Mouse (Mus musculus): Measurements from ENCODE around the gene Xkr7. TPM values are rescaled to one million over a fixed set of nuclear protein-coding genes. Genes with fewer than 3 reads are reported as not detected.
A peak's percentile ranks its signal among the peaks of the same experiment; 100 is the strongest.

The Xkr7 gene
- total and polyA plus RNA-seq, 2 experiments, result not detected

- H3K27ac ChIP-seq (replicated peaks; ENCODE audit: insufficient read depth, low read depth, low read length), result no peak overlapping the region
- H3K4me3 ChIP-seq (ENCODE audit: insufficient read depth, low read depth, low read length), result peak overlapping the region; percentile 28; the same call in 1 of the 2 replicates
- TF ChIP-seq CTCF (IDR thresholded peaks at IDR 0.05; ENCODE audit: low read depth, low read length), result no peak
- TF ChIP-seq POLR2A (IDR thresholded peaks at IDR 0.05; ENCODE audit: extremely low read depth, insufficient read depth, low read length), result no peak
- H3K9ac ChIP-seq (ENCODE audit: low read depth, low read length), result peak overlapping the region; percentile 61
- no peaks in the 10 kb centered on the region for H3K36me3 ChIP-seq (ENCODE audit: control insufficient read depth, insufficient read depth, low read length)
- 43% methylated on average over 67 of the region's 67 CpGs for whole genome bisulfite sequencing
- DNase-seq (ENCODE audit: extremely low read depth, low read depth, low spot score), result no peak
- peaks cover 8% of the 10 kb centered on the region for H3K4me1 ChIP-seq (ENCODE audit: control insufficient read depth, insufficient read depth, low read length)
- no peaks in the 10 kb centered on the region for H3K79me2 ChIP-seq (ENCODE audit: control insufficient read depth, insufficient read depth, low read length)
- H3K27me3 ChIP-seq (ENCODE audit: control insufficient read depth, insufficient read depth, low read length), result no peaks in the 10 kb centered on the region
These were observed 40.0 kb downstream of the Xkr7 start for GRCm38 (mm10) chr2:153071491-153072184.

GRCm38 (mm10) chr2:153074651-153075050 is 43.0 kb downstream of the Xkr7 start:
- peaks cover 22% of the 10 kb centered on the region for H3K4me1 ChIP-seq (ENCODE audit: control insufficient read depth, insufficient read depth, low read length)
- 89% methylated on average over 10 of the region's 10 CpGs for WGBS
- H3K4me3 ChIP-seq (ENCODE audit: insufficient read depth, low read depth, low read length), result no peak overlapping the region
- H3K27me3 ChIP-seq (ENCODE audit: control insufficient read depth, insufficient read depth, low read length), result no peaks in the 10 kb centered on the region
- no peak for DNase-seq (ENCODE audit: extremely low read depth, low read depth, low spot score)
- H3K27ac ChIP-seq (replicated peaks; ENCODE audit: insufficient read depth, low read depth, low read length), result no peak overlapping the region
- no peak for TF ChIP-seq CTCF (IDR thresholded peaks at IDR 0.05; ENCODE audit: low read depth, low read length)
- no peak for TF ChIP-seq POLR2A (IDR thresholded peaks at IDR 0.05; ENCODE audit: extremely low read depth, insufficient read depth, low read length)
- no peaks in the 10 kb centered on the region for H3K79me2 ChIP-seq (ENCODE audit: control insufficient read depth, insufficient read depth, low read length)
- H3K36me3 ChIP-seq (ENCODE audit: control insufficient read depth, insufficient read depth, low read length), result no peaks in the 10 kb centered on the region
- no peak overlapping the region for H3K9ac ChIP-seq (ENCODE audit: low read depth, low read length)

DNA sequence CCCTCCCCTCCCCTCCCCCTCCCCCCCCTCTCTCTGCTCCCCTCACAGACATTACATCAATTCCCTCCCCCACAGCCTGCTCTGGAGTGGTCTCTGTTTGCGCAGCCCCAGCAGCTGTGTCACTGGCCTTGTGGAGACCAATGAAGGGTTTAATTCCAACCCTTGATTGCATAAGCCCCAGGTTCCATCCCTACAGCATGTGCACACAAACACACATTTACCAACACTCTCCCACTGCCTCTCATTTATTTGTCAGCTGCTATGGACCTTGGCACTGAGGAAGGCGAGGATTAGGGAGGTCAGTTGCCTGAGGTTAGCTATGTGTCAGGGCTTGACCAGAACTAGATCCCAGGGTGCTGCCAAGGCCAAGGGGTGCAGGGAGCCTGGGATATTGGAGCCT is 44.3 kb downstream of the Xkr7 start:
- Histone ChIP-seq H3K79me2 (ENCODE audit: control insufficient read depth, insufficient read depth, low read length) (no peaks in the 10 kb centered on the region), H3K9ac (ENCODE audit: low read depth, low read length) (no peak overlapping the region), H3K27me3 (ENCODE audit: control insufficient read depth, insufficient read depth, low read length) (no peaks in the 10 kb centered on the region), H3K36me3 (ENCODE audit: control insufficient read depth, insufficient read depth, low read length) (no peaks in the 10 kb centered on the region), H3K4me1 (ENCODE audit: control insufficient read depth, insufficient read depth, low read length) (peaks cover 22% of the 10 kb centered on the region), H3K27ac (replicated peaks; ENCODE audit: insufficient read depth, low read depth, low read length) (peak overlapping the region; percentile 4; the same call in 1 of the 2 replicates), H3K4me3 (ENCODE audit: insufficient read depth, low read depth, low read length) (no peak overlapping the region)
- TF ChIP-seq POLR2A (IDR thresholded peaks at IDR 0.05; ENCODE audit: extremely low read depth, insufficient read depth, low read length), result no peak
- no peak for TF ChIP-seq CTCF (IDR thresholded peaks at IDR 0.05; ENCODE audit: low read depth, low read length)
- WGBS, result 30% methylated on average over 2 of the region's 2 CpGs
- peak; percentile 95 for DNase-seq (ENCODE audit: extremely low read depth, low read depth, low spot score)

DNA sequence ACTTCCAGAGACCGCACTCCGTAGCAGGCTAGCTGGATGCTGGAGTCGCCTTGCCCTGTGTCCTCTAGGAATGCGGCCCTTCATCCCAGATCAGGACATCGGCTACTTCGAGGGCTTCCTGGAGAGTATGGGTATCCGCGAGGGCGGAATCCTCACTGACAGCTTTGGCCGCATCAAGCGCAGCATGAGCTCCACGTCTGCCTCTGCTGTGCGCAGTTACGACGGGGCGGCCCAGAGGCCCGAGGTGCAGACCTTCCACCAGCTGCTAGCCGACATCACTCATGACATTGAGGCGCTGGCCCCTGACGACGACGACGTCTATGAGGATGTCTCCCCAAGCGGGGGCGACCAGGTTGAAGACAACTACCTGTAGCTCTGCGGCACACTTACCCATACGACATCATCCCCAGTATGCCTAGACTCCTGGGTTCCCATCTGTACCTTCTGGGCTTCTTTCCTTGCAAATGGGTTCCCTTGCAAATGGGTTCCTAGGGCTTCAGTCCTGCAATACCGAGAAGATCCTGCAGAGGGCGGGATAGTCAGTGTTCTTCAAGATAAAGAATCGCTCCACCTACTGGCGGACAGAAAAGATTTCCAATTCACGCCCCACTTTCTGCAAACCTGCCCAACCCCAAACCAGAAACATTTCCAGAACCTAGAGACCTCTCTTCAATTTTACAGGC is 49.3 kb downstream of the Xkr7 start:
- no peak overlapping the region for H3K4me3 ChIP-seq (ENCODE audit: insufficient read depth, low read depth, low read length)
- peaks cover 27% of the 10 kb centered on the region for H3K4me1 ChIP-seq (ENCODE audit: control insufficient read depth, insufficient read depth, low read length)
- no peaks in the 10 kb centered on the region for H3K27me3 ChIP-seq (ENCODE audit: control insufficient read depth, insufficient read depth, low read length)
- 50% methylated on average over 32 of the region's 32 CpGs for WGBS
- no peak overlapping the region for H3K27ac ChIP-seq (replicated peaks; ENCODE audit: insufficient read depth, low read depth, low read length)
- no peaks in the 10 kb centered on the region for H3K36me3 ChIP-seq (ENCODE audit: control insufficient read depth, insufficient read depth, low read length)
- peak; percentile 85 for DNase-seq (ENCODE audit: extremely low read depth, low read depth, low spot score)
- no peaks in the 10 kb centered on the region for H3K79me2 ChIP-seq (ENCODE audit: control insufficient read depth, insufficient read depth, low read length)
- no peak overlapping the region for H3K9ac ChIP-seq (ENCODE audit: low read depth, low read length)
- TF ChIP-seq POLR2A (IDR thresholded peaks at IDR 0.05; ENCODE audit: extremely low read depth, insufficient read depth, low read length) (no peak), CTCF (IDR thresholded peaks at IDR 0.05; ENCODE audit: low read depth, low read length) (peak; percentile 77)

DNA sequence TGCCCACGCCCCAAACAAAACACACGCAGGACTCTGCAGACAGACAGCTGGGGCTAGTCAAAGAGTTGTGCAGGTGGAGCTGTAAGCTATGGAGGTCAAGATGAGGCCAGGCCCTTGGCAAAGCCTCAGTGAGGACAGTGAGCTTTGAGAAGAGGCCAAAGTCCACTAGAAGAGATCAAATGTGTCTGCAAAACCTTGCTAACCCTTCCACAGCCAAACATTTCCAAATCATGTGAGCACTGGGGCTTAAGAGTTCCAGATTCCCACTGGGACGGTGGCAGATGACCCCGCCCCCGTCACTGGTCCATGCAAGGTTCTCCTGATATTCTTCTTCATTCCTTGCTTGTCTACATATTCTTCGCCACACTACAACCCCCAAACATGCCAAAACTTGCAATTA is 50.2 kb downstream of the Xkr7 start:
- DNase-seq (ENCODE audit: extremely low read depth, low read depth, low spot score), result peak; percentile 96
- no peak for TF ChIP-seq CTCF (IDR thresholded peaks at IDR 0.05; ENCODE audit: low read depth, low read length)
- TF ChIP-seq POLR2A (IDR thresholded peaks at IDR 0.05; ENCODE audit: extremely low read depth, insufficient read depth, low read length), result no peak
- WGBS, result 48% methylated on average over 6 of the region's 6 CpGs
- Histone ChIP-seq H3K9ac (ENCODE audit: low read depth, low read length) (no peak overlapping the region), H3K79me2 (ENCODE audit: control insufficient read depth, insufficient read depth, low read length) (no peaks in the 10 kb centered on the region), H3K4me3 (ENCODE audit: insufficient read depth, low read depth, low read length) (no peak overlapping the region), H3K27me3 (ENCODE audit: control insufficient read depth, insufficient read depth, low read length) (no peaks in the 10 kb centered on the region), H3K36me3 (ENCODE audit: control insufficient read depth, insufficient read depth, low read length) (no peaks in the 10 kb centered on the region), H3K4me1 (ENCODE audit: control insufficient read depth, insufficient read depth, low read length) (peaks cover 18% of the 10 kb centered on the region), H3K27ac (replicated peaks; ENCODE audit: insufficient read depth, low read depth, low read length) (peak overlapping the region; percentile 45)

DNA sequence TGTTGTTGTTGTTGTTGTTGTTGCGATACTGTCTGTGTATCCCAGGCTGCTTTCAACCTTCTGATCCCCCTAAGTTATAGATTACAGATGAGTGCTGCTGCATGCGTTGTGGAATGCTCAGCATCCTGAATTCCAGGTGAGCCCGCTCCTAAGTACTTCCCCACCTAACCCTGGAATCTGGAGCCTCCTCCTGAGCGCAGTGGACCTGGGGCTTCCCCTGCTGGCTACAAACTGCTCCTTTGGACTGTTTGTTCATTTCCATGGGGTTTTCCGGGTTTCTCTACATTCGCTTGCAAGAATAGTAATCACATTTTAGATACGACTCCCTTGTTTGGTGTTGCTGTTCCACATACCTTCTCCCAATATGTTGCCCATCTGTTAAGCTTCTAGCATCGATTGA is 51.6 kb downstream of the Xkr7 start:
- Histone ChIP-seq H3K27ac (replicated peaks; ENCODE audit: insufficient read depth, low read depth, low read length) (no peak overlapping the region), H3K36me3 (ENCODE audit: control insufficient read depth, insufficient read depth, low read length) (no peaks in the 10 kb centered on the region), H3K4me3 (ENCODE audit: insufficient read depth, low read depth, low read length) (no peak overlapping the region), H3K27me3 (ENCODE audit: control insufficient read depth, insufficient read depth, low read length) (no peaks in the 10 kb centered on the region), H3K79me2 (ENCODE audit: control insufficient read depth, insufficient read depth, low read length) (no peaks in the 10 kb centered on the region), H3K9ac (ENCODE audit: low read depth, low read length) (no peak overlapping the region), H3K4me1 (ENCODE audit: control insufficient read depth, insufficient read depth, low read length) (peaks cover 10% of the 10 kb centered on the region)
- no peak for TF ChIP-seq CTCF (IDR thresholded peaks at IDR 0.05; ENCODE audit: low read depth, low read length)
- no peak for DNase-seq (ENCODE audit: extremely low read depth, low read depth, low spot score)
- 78% methylated on average over 8 of the region's 8 CpGs for WGBS
